ENCODE assay signal across 23 mouse cellular contexts in genomic region chr3:96255926-96256593, GRCm38 (mm10). TPM values are rescaled to one million over a fixed set of nuclear protein-coding genes. Genes with fewer than 3 reads are reported as not detected.
DNase-seq lines count a peak whose midpoint lies in the region; ATAC-seq and TF ChIP-seq lines count a peak whose summit lies in the region.
"Had no signal": no experiment of that assay in that cellular context is flagged by ENCODE, and none has a peak within 500 bp of the region (broad histone marks: within the 10 kb centered on the region; RNA-seq: fewer than 3 reads in every experiment).

No protein-coding gene starts in this region.

- peak overlapping the region; percentile 3; the same call in 1 of the 2 replicates for H3K27ac ChIP-seq in forebrain, embryonic 10.5 days
- H3K27ac ChIP-seq in forebrain, embryonic 14.5 days (ENCODE audit: low read depth, low read length) = no peak overlapping the region
- H3K27ac ChIP-seq in lung, embryonic 16.5 days (ENCODE audit: low read length) = 0 out of 2 replicates have a peak overlapping the region, but pooled peaks have one; percentile 31
- peak overlapping the region; percentile 60; the same call in 1 of the 2 replicates for H3K27ac ChIP-seq in stomach, embryonic 16.5 days (ENCODE audit: low read length)
- H3K27ac ChIP-seq in layer of hippocampus, adult 2 months = no peak overlapping the region
- H3K27ac ChIP-seq: hindbrain, embryonic 10.5 days; neural tube, embryonic 13.5 days had no signal

- H3K4me1 ChIP-seq in forebrain, embryonic 10.5 days = peaks cover 11% of the 10 kb centered on the region
- H3K4me1 ChIP-seq in forebrain, embryonic 14.5 days (ENCODE audit: control insufficient read depth, insufficient read depth, low read length) = no peaks in the 10 kb centered on the region
- H3K4me1 ChIP-seq in lung, adult 2 months (ENCODE audit: control insufficient read depth, insufficient read depth, low read length) = peaks cover 6% of the 10 kb centered on the region
- H3K4me1 ChIP-seq in lung, embryonic 16.5 days (replicated peaks; ENCODE audit: control insufficient read depth, insufficient read depth, low read length) = 0 out of 2 replicates have a peak, but pooled peaks cover 2% of the 10 kb centered on the region
- H3K4me1 ChIP-seq in stomach, embryonic 16.5 days (ENCODE audit: control insufficient read depth, insufficient read depth, low read length) = peaks cover 4% of the 10 kb centered on the region; the same call in 1 of the 2 replicates
- H3K4me1 ChIP-seq: neural tube, embryonic 13.5 days had no signal

- H3K9me3 ChIP-seq in forebrain, embryonic 10.5 days = no peaks in the 10 kb centered on the region
- H3K9me3 ChIP-seq in forebrain, embryonic 14.5 days (replicated peaks; ENCODE audit: control insufficient read depth, low read length) = no peaks in the 10 kb centered on the region
- H3K9me3 ChIP-seq in lung, embryonic 16.5 days (ENCODE audit: control insufficient read depth, low read length) = no peaks in the 10 kb centered on the region
- no peaks in the 10 kb centered on the region for H3K9me3 ChIP-seq in stomach, embryonic 16.5 days (replicated peaks; ENCODE audit: control insufficient read depth, low read length)
- H3K9me3 ChIP-seq: hindbrain, embryonic 10.5 days; liver, embryonic 15.5 days; neural tube, embryonic 13.5 days had no signal

- H3K9ac ChIP-seq in forebrain, embryonic 14.5 days (ENCODE audit: low read length) = no peak overlapping the region
- H3K9ac ChIP-seq in lung, embryonic 16.5 days (ENCODE audit: low read length) = no peak overlapping the region
- H3K9ac ChIP-seq in stomach, embryonic 16.5 days (ENCODE audit: low read length) = no peak overlapping the region; the same call in 1 of the 2 replicates
- H3K9ac ChIP-seq: neural tube, embryonic 13.5 days had no signal

- ATAC-seq in forebrain, embryonic 14.5 days = no peak
- ATAC-seq in lung, embryonic 16.5 days (ENCODE audit: low read depth) = no peak
- no peak for ATAC-seq in stomach, embryonic 16.5 days (ENCODE audit: insufficient read depth, low FRiP score)
- ATAC-seq: forebrain, embryonic 16.5 days had no signal

- DNase-seq in forebrain, embryonic 10.5 days (ENCODE audit: extremely low spot score, low spot score) = no peak
- DNase-seq in forebrain, embryonic 14.5 days (ENCODE audit: low spot score) = no peak
- no peak for DNase-seq in lung, adult 2 months
- no peak for DNase-seq in lung, postnatal 25 days (ENCODE audit: low spot score)
- DNase-seq in spleen, postnatal 10 days (ENCODE audit: low spot score in 2 of 2) = no peak
- DNase-seq in layer of hippocampus, adult 2 months (ENCODE audit: low spot score in 2 of 2) = no peak
- DNase-seq: adrenal gland, postnatal 10 days; cerebellum, adult 2 months; kidney, postnatal 36 days; layer of hippocampus, postnatal 36 days; left cerebral cortex, postnatal 4 days; thymus, adult 18-20 months had no signal

- no peaks in the 10 kb centered on the region for H3K27me3 ChIP-seq in forebrain, embryonic 10.5 days (ENCODE audit: poor library complexity, severe bottlenecking)
- H3K27me3 ChIP-seq in forebrain, embryonic 14.5 days (replicated peaks; ENCODE audit: control insufficient read depth, insufficient read depth, low read length) = no peaks in the 10 kb centered on the region
- H3K27me3 ChIP-seq in lung, embryonic 16.5 days (ENCODE audit: control insufficient read depth, insufficient read depth, low read depth, low read length) = peaks cover 20% of the 10 kb centered on the region
- no peaks in the 10 kb centered on the region for H3K27me3 ChIP-seq in stomach, embryonic 16.5 days (ENCODE audit: control insufficient read depth, insufficient read depth, low read length)
- H3K27me3 ChIP-seq: CH12.LX; liver, embryonic 15.5 days; neural tube, embryonic 13.5 days had no signal

- H3K4me3 ChIP-seq in forebrain, embryonic 10.5 days = no peak overlapping the region
- H3K4me3 ChIP-seq in forebrain, embryonic 14.5 days (ENCODE audit: low read depth, low read length) = no peak overlapping the region
- H3K4me3 ChIP-seq in lung, adult 2 months (replicated peaks; ENCODE audit: extremely low read depth, low read depth, low read length) = peak overlapping the region; percentile 34
- H3K4me3 ChIP-seq in lung, embryonic 16.5 days (ENCODE audit: low read length) = no peak overlapping the region
- no peak overlapping the region for H3K4me3 ChIP-seq in stomach, embryonic 16.5 days (replicated peaks; ENCODE audit: low read length)
- no peak overlapping the region for H3K4me3 ChIP-seq in layer of hippocampus, adult 2 months
- H3K4me3 ChIP-seq: erythroblast, embryonic 14.5 days; hindbrain, embryonic 10.5 days; liver, embryonic 15.5 days; neural tube, embryonic 13.5 days had no signal

- TF ChIP-seq POLR2A in lung, adult 2 months (IDR thresholded peaks at IDR 0.05; ENCODE audit: borderline replicate concordance, extremely low read depth, low read depth, low read length) = no peak

- no peaks in the 10 kb centered on the region for H3K36me3 ChIP-seq in forebrain, embryonic 10.5 days (replicated peaks)
- H3K36me3 ChIP-seq in forebrain, embryonic 14.5 days (ENCODE audit: control insufficient read depth, insufficient read depth, low read length) = no peaks in the 10 kb centered on the region
- no peaks in the 10 kb centered on the region for H3K36me3 ChIP-seq in lung, embryonic 16.5 days (ENCODE audit: control insufficient read depth, insufficient read depth, low read length)
- no peaks in the 10 kb centered on the region for H3K36me3 ChIP-seq in stomach, embryonic 16.5 days (ENCODE audit: control insufficient read depth, insufficient read depth, low read length)
- H3K36me3 ChIP-seq: hindbrain, embryonic 10.5 days; liver, embryonic 15.5 days; neural tube, embryonic 13.5 days had no signal

- WGBS in forebrain, embryonic 10.5 days = 84% methylated on average over 5 of the region's 5 CpGs
- WGBS in forebrain, embryonic 14.5 days = 86% methylated on average over 5 of the region's 5 CpGs
- 43% methylated on average over 5 of the region's 5 CpGs for WGBS in lung, adult 2 months
- 53% methylated on average over 5 of the region's 5 CpGs for WGBS in lung, embryonic 16.5 days
- WGBS in stomach, embryonic 16.5 days = 47% methylated on average over 5 of the region's 5 CpGs

- no peak overlapping the region for H3K4me2 ChIP-seq in forebrain, embryonic 14.5 days (ENCODE audit: low read length)
- no peak overlapping the region for H3K4me2 ChIP-seq in lung, embryonic 16.5 days (ENCODE audit: low read depth, low read length)
- H3K4me2 ChIP-seq in stomach, embryonic 16.5 days (ENCODE audit: low read depth, low read length) = 0 out of 2 replicates have a peak overlapping the region, but pooled peaks have one; percentile 6
- H3K4me2 ChIP-seq: neural tube, embryonic 13.5 days had no signal

- no peak for TF ChIP-seq CTCF in lung, adult 2 months (IDR thresholded peaks at IDR 0.05; ENCODE audit: insufficient read depth, low read length)
- no peak for TF ChIP-seq CTCF in layer of hippocampus, adult 2 months (conservative IDR thresholded peaks at IDR 0.05)

RNA-seq across cellular contexts. Expression of gene Hist2h4, which starts 7.1 kb away (rescaled TPM):
- 12.0 and 14.2 TPM in 2 replicates for polyA plus RNA-seq in forebrain, embryonic 10.5 days (2016; fragmentation: Nextera tagmentation; extraction: Ambion mirVana)
- polyA plus RNA-seq in forebrain, embryonic 14.5 days (2014; fragmentation: Nextera tagmentation; extraction: Ambion mirVana) = 3.8 and 8.1 TPM in 2 replicates
- 5.1 and 5.6 TPM in 2 replicates for polyA plus RNA-seq in lung, adult 2 months (2012; rRNA removed)
- polyA plus RNA-seq in lung, embryonic 16.5 days (2015; fragmentation: Nextera tagmentation; extraction: Ambion mirVana) = 9.8 and 12.3 TPM in 2 replicates
- polyA plus RNA-seq in stomach, embryonic 16.5 days (2015; fragmentation: Nextera tagmentation; extraction: Ambion mirVana) = 7.8 and 8.6 TPM in 2 replicates
- total RNA-seq in layer of hippocampus, adult 2 months (2021) = 10 to 100 TPM; 29.6 to 29.9 TPM

RNA-seq across cellular contexts. Expression of gene Hist2h3c1, which starts 9.6 kb away (rescaled TPM):
- polyA plus RNA-seq in forebrain, embryonic 10.5 days (2016; fragmentation: Nextera tagmentation; extraction: Ambion mirVana) = 0.86 TPM in 1 of 2 replicates, not detected in the other
- polyA plus RNA-seq in forebrain, embryonic 14.5 days (2014; fragmentation: Nextera tagmentation; extraction: Ambion mirVana) = 0.85 TPM in 1 of 2 replicates, not detected in the other
- polyA plus RNA-seq in lung, adult 2 months (2012; rRNA removed) = not detected in 2 replicates
- polyA plus RNA-seq in lung, embryonic 16.5 days (2015; fragmentation: Nextera tagmentation; extraction: Ambion mirVana) = 1.0 and 2.3 TPM in 2 replicates
- polyA plus RNA-seq in stomach, embryonic 16.5 days (2015; fragmentation: Nextera tagmentation; extraction: Ambion mirVana) = 1.3 and 2.1 TPM in 2 replicates
- not detected for total RNA-seq in layer of hippocampus, adult 2 months (2021)
- total RNA-seq: layer of hippocampus, postnatal 36 days had no signal
- polyA plus RNA-seq: cerebellum, adult 2 months; erythroblast, embryonic 14.5 days; forebrain, embryonic 16.5 days; gonadal fat pad, adult 2 months; heart, embryonic 14.5 days; urinary bladder, adult 2 months had no signal

RNA-seq across cellular contexts. Expression of gene Hist2h2aa1, which starts 10.8 kb away (rescaled TPM):
- polyA plus RNA-seq in forebrain, embryonic 10.5 days (2016; fragmentation: Nextera tagmentation; extraction: Ambion mirVana) = 8.1 and 16.6 TPM in 2 replicates
- 23.1 and 35.7 TPM in 2 replicates for polyA plus RNA-seq in forebrain, embryonic 14.5 days (2014; fragmentation: Nextera tagmentation; extraction: Ambion mirVana)
- polyA plus RNA-seq in lung, adult 2 months (2012; rRNA removed) = 203 and 266 TPM in 2 replicates
- polyA plus RNA-seq in lung, embryonic 16.5 days (2015; fragmentation: Nextera tagmentation; extraction: Ambion mirVana) = 16.9 and 21.5 TPM in 2 replicates
- polyA plus RNA-seq in stomach, embryonic 16.5 days (2015; fragmentation: Nextera tagmentation; extraction: Ambion mirVana) = 19.4 and 20.8 TPM in 2 replicates
- total RNA-seq in layer of hippocampus, adult 2 months (2021) = 10 to 100 TPM in 1 of 2 experiments, not detected in 1; 11.7 TPM

RNA-seq across cellular contexts. Expression of gene Hist2h3b, which starts 12.4 kb away (rescaled TPM):
- 48.0 and 48.8 TPM in 2 replicates for polyA plus RNA-seq in forebrain, embryonic 10.5 days (2016; fragmentation: Nextera tagmentation; extraction: Ambion mirVana)
- polyA plus RNA-seq in forebrain, embryonic 14.5 days (2014; fragmentation: Nextera tagmentation; extraction: Ambion mirVana) = 42.3 and 52.1 TPM in 2 replicates
- polyA plus RNA-seq in lung, adult 2 months (2012; rRNA removed) = 33.2 and 40.7 TPM in 2 replicates
- 55.7 and 61.1 TPM in 2 replicates for polyA plus RNA-seq in lung, embryonic 16.5 days (2015; fragmentation: Nextera tagmentation; extraction: Ambion mirVana)
- polyA plus RNA-seq in stomach, embryonic 16.5 days (2015; fragmentation: Nextera tagmentation; extraction: Ambion mirVana) = 29.8 and 39.2 TPM in 2 replicates
- 10 to 100 TPM; 48.4 to 51.6 TPM for total RNA-seq in layer of hippocampus, adult 2 months (2021)

RNA-seq across cellular contexts. Expression of gene Hist2h2bb, which starts 13.5 kb away (rescaled TPM):
- 10.2 and 10.5 TPM in 2 replicates for polyA plus RNA-seq in forebrain, embryonic 10.5 days (2016; fragmentation: Nextera tagmentation; extraction: Ambion mirVana)
- polyA plus RNA-seq in forebrain, embryonic 14.5 days (2014; fragmentation: Nextera tagmentation; extraction: Ambion mirVana) = 10.8 and 17.6 TPM in 2 replicates
- polyA plus RNA-seq in lung, adult 2 months (2012; rRNA removed) = 1.1 and 1.8 TPM in 2 replicates
- polyA plus RNA-seq in lung, embryonic 16.5 days (2015; fragmentation: Nextera tagmentation; extraction: Ambion mirVana) = 13.0 and 14.5 TPM in 2 replicates
- 7.3 and 12.4 TPM in 2 replicates for polyA plus RNA-seq in stomach, embryonic 16.5 days (2015; fragmentation: Nextera tagmentation; extraction: Ambion mirVana)
- total RNA-seq in layer of hippocampus, adult 2 months (2021) = 100 to 1,000 TPM; 126 to 137 TPM
- polyA plus RNA-seq: urinary bladder, adult 2 months had no signal

Comparison
In these comparisons a context has a peak if more than half of its experiments do, and no peak if none do; other contexts are left out.
1. H3K27ac ChIP-seq: peak in forebrain, embryonic 10.5 days (single experiment), lung, embryonic 16.5 days (single experiment) and stomach, embryonic 16.5 days (single experiment); none in forebrain, embryonic 14.5 days (single experiment) and layer of hippocampus, adult 2 months (single experiment).